13 mouse cellular contexts compared by ENCODE assay signal in genomic region chr15:52166144-52166543, GRCm38 (mm10).
"Had no signal": no experiment of that assay in that cellular context is flagged by ENCODE, and none has a peak within 500 bp of the region (broad histone marks: within the 10 kb centered on the region; RNA-seq: fewer than 3 reads in every experiment).

No protein-coding gene starts in this region.

- H3K27ac ChIP-seq: kidney, postnatal 0 days; layer of hippocampus, adult 2 months; limb, embryonic 12.5 days; lung, embryonic 15.5 days; macrophage; midbrain, embryonic 13.5 days had no signal

- H3K9ac ChIP-seq: limb, embryonic 12.5 days; lung, embryonic 15.5 days; midbrain, embryonic 13.5 days had no signal

- DNase-seq: kidney, adult 8-10 months; kidney, postnatal 4 days; lung, postnatal 14 days; right cerebral cortex, postnatal 14 days; thymus, adult 2 months; thymus, postnatal 25 days had no signal

- H3K27me3 ChIP-seq: lung, embryonic 15.5 days; midbrain, embryonic 13.5 days had no signal

- H3K4me3 ChIP-seq: layer of hippocampus, adult 2 months; limb, embryonic 12.5 days; lung, embryonic 15.5 days; midbrain, embryonic 13.5 days had no signal

- H3K9me3 ChIP-seq: limb, embryonic 12.5 days; lung, embryonic 15.5 days; midbrain, embryonic 13.5 days had no signal

- H3K36me3 ChIP-seq: limb, embryonic 12.5 days; lung, embryonic 15.5 days; midbrain, embryonic 13.5 days had no signal

- H3K4me2 ChIP-seq: limb, embryonic 12.5 days; lung, embryonic 15.5 days; midbrain, embryonic 13.5 days had no signal

- ATAC-seq: intestine, postnatal 0 days; midbrain, embryonic 13.5 days had no signal
